Mouse (Mus musculus) embryonic facial prominence, embryonic 13.5 days (tissue): Measurements from ENCODE around the gene Ulk4. TPM values are rescaled to one million over a fixed set of nuclear protein-coding genes. Genes with fewer than 3 reads are reported as not detected.

ENCODE experiments used
- ATAC-seq: fragments of 200-750 bp; cut with Nextera tagmentation; 2 replicates; pipeline ENCODE4 v1.8.0; 2017; ENCODE audit warnings: low read depth; ENCODE audit not compliant: insufficient number of reproducible peaks, insufficient read depth, low FRiP score, low TSS enrichment
- H3K27ac ChIP-seq: fragments of 300-500 bp; sonication (generic); 2 replicates; pipeline ENCODE4 v1.5.1; 2015; ENCODE audit warnings: moderate library complexity, mild to moderate bottlenecking, inconsistent platforms
- H3K27me3 ChIP-seq: fragments of 300-500 bp; sonication (generic); 2 replicates; pipeline ENCODE4 v1.6.1; 2015; ENCODE audit warnings: mild to moderate bottlenecking, inconsistent platforms
- H3K36me3 ChIP-seq: fragments of 300-500 bp; sonication (generic); 2 replicates; pipeline ENCODE4 v1.6.1; 2015; ENCODE audit warnings: mild to moderate bottlenecking, inconsistent platforms
- H3K4me1 ChIP-seq: fragments of 300-500 bp; sonication (generic); 2 replicates; pipeline ENCODE4 v1.6.1; 2015; ENCODE audit warnings: inconsistent platforms
- H3K4me2 ChIP-seq: fragments of 300-500 bp; sonication (generic); 2 replicates; pipeline ENCODE4 v1.6.1; 2015; ENCODE audit warnings: moderate library complexity, mild to moderate bottlenecking, inconsistent platforms
- H3K4me3 ChIP-seq: fragments of 300-500 bp; sonication (generic); 2 replicates; pipeline ENCODE4 v1.5.1; 2015; ENCODE audit warnings: mild to moderate bottlenecking, inconsistent platforms
- H3K9ac ChIP-seq: fragments of 300-500 bp; sonication (generic); 2 replicates; pipeline ENCODE4 v1.6.1; 2015; ENCODE audit warnings: mild to moderate bottlenecking, inconsistent platforms
- H3K9me3 ChIP-seq: fragments of 300-500 bp; sonication (generic); 2 replicates; pipeline ENCODE4 v1.6.1; 2016; ENCODE audit warnings: inconsistent platforms
- WGBS: fragments of 180-500 bp; shearing (Covaris S2); methylation state at CpG from one replicate; pipeline ENCODE4 v1.1.7; 2015; ENCODE audit warnings: mixed read lengths; 5-methylcytosine and 5-hydroxymethylcytosine counted together
- polyA plus RNA-seq: library from polyadenylated mRNA; unstranded; fragments of >200 nt; fragmentation: Nextera tagmentation; extraction: Ambion mirVana; gene quantifications from 2 replicates; pipeline ENCODE4 v1.2.1, GENCODE M21; 2015

Gene Ulk4
- polyA plus RNA-seq, 1 experiment from 2014 or later: 213 TPM

- Histone ChIP-seq H3K4me2 (peak overlapping the region; percentile 90), H3K27ac (no peak overlapping the region), H3K4me1 (peaks cover 25% of the 10 kb centered on the region), H3K27me3 (peaks cover 17% of the 10 kb centered on the region), H3K9me3 (no peaks in the 10 kb centered on the region), H3K9ac (no peak overlapping the region), H3K36me3 (no peaks in the 10 kb centered on the region), H3K4me3 (0 out of 2 replicates have a peak overlapping the region, but pooled peaks have one; percentile 86)
- WGBS: 76% methylated on average over 9 of the region's 9 CpGs
- no peak for ATAC-seq
Observed at GRCm38 (mm10) chr9:121299223-121299755, 22.3 kb upstream of the Ulk4 start.

GRCm38 (mm10) chr9:121298411-121299091 lies 21.6 kb upstream of the Ulk4 start:
- Histone ChIP-seq H3K9me3 (no peaks in the 10 kb centered on the region), H3K4me1 (peaks cover 24% of the 10 kb centered on the region), H3K4me2 (peak overlapping the region; percentile 90), H3K9ac (peak overlapping the region; percentile 90), H3K27me3 (peaks cover 23% of the 10 kb centered on the region), H3K27ac (no peak overlapping the region), H3K36me3 (no peaks in the 10 kb centered on the region), H3K4me3 (peak overlapping the region; percentile 86)
- ATAC-seq: no peak
- WGBS: 43% methylated on average over 15 of the region's 15 CpGs

DNA sequence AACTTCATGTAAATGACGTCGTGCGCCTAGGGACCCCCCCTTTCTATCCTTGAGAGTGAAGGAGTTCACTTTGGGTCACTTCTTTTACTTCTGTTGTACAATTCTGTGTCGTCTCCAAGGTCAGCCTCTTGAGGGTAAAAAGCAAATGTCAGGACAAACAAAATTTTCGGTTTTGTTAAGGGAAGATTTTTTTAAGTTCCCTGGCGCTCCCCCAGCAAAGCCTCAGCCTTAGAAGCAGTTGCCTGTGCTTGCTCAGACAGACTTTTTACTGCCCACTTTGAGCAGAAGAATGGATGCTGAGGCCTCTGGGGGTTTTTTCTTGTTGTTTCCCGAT lies 21.0 kb upstream of the Ulk4 start:
- Histone ChIP-seq H3K4me3 (peak overlapping the region; percentile 86), H3K4me1 (peaks cover 22% of the 10 kb centered on the region), H3K4me2 (peak overlapping the region; percentile 90), H3K27ac (no peak overlapping the region), H3K9ac (peak overlapping the region; percentile 90), H3K36me3 (no peaks in the 10 kb centered on the region), H3K27me3 (peaks cover 23% of the 10 kb centered on the region), H3K9me3 (no peaks in the 10 kb centered on the region)
- no peak for ATAC-seq
- WGBS: 3% methylated on average over 7 of the region's 7 CpGs

GRCm38 (mm10) chr9:121297171-121298064 lies 20.4 kb upstream of the Ulk4 start, which contains the start of gene Trak1:
TSS of gene Trak1 (plus strand) at chr9:121297502.
- Histone ChIP-seq H3K4me2 (peak within 1 kb of the TSS; percentile 90), H3K9me3 (no peaks in the 10 kb centered on the region), H3K9ac (peak within 1 kb of the TSS; percentile 90), H3K36me3 (no peaks in the 10 kb centered on the region), H3K27ac (peak within 1 kb of the TSS; percentile 33; the same call in 1 of the 2 replicates), H3K4me1 (peaks cover 22% of the 10 kb centered on the region), H3K27me3 (peaks cover 23% of the 10 kb centered on the region), H3K4me3 (peak within 1 kb of the TSS; percentile 86)
- WGBS: under 1% methylated on average over 89 of the region's 116 CpGs
- ATAC-seq: 0 out of 2 replicates have a peak, but pooled peaks have one; percentile 59

GRCm38 (mm10) chr9:121295221-121295620 lies 18.2 kb upstream of the Ulk4 start:
- WGBS: 73% methylated on average over 7 of the region's 7 CpGs
- peaks cover 21% of the 10 kb centered on the region for H3K4me1 ChIP-seq
- no peak overlapping the region for H3K9ac ChIP-seq
- no peaks in the 10 kb centered on the region for H3K9me3 ChIP-seq
- H3K36me3 ChIP-seq: no peaks in the 10 kb centered on the region
- H3K4me3 ChIP-seq: no peak overlapping the region
- H3K27me3 ChIP-seq: peaks cover 23% of the 10 kb centered on the region
- H3K4me2 ChIP-seq: no peak overlapping the region
- no peak for ATAC-seq
- H3K27ac ChIP-seq: no peak overlapping the region

GRCm38 (mm10) chr9:121293187-121293586 lies 16.2 kb upstream of the Ulk4 start:
- Histone ChIP-seq H3K9ac (no peak overlapping the region), H3K36me3 (no peaks in the 10 kb centered on the region), H3K4me3 (no peak overlapping the region), H3K27me3 (peaks cover 23% of the 10 kb centered on the region), H3K9me3 (no peaks in the 10 kb centered on the region), H3K27ac (no peak overlapping the region), H3K4me1 (peaks cover 2% of the 10 kb centered on the region), H3K4me2 (no peak overlapping the region)
- ATAC-seq: no peak
- WGBS: 83% methylated on average over 7 of the region's 7 CpGs

DNA sequence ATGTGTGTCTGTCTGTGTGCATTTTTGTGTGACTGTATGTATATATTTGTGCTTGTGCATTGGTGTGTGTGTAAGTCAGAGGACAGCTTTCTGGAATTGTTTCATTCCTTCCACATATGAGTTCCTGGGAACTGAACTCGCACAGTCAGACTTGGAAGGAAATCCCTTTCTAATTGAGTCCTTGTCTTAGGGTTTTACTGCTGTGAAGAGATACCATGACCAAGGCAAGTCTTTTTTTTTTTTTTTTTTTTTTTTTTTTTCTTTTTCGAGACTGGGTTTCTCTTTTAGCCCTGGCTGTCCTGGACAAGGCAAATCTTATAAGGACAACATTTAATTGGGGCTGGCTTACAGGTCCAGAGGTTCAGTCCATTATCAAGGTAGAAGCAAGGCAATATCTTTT lies 14.3 kb upstream of the Ulk4 start:
- H3K9ac ChIP-seq: no peak overlapping the region
- no peak overlapping the region for H3K4me3 ChIP-seq
- ATAC-seq: no peak
- peaks cover 13% of the 10 kb centered on the region for H3K27me3 ChIP-seq
- H3K27ac ChIP-seq: no peak overlapping the region
- no peaks in the 10 kb centered on the region for H3K36me3 ChIP-seq
- 77% methylated on average over 2 of the region's 2 CpGs for WGBS
- H3K4me1 ChIP-seq: no peaks in the 10 kb centered on the region
- no peaks in the 10 kb centered on the region for H3K9me3 ChIP-seq
- H3K4me2 ChIP-seq: no peak overlapping the region

DNA sequence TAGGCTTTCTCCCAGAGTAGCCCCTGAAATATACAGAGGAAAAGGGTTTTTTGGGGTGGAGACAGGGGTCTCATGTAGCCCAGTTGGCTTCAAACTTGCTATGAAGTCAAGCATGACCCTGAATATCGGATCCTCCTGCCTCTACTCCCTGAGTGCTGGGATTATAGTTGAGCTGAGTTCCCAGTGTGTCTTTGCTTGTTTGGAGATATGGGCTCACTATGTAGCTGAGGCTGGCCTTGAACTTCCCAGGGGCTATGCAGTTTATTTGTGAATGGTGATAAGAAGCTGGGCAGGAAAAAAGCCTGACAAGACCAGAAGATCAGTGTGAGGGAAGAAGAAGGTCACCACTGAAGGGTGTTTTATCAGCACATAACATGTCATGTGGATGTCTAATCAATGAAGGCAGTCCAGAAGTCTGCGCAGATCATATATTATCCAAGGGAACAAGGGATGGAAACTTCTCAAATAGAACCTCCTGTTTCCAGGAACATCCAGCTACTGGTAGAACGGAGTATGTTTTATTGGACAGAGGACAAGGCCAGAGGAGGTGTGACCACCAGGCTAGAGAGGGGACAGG lies 9.4 kb upstream of the Ulk4 start:
- 0 out of 2 replicates have a peak, but pooled peaks have one; percentile 28 for ATAC-seq
- 0 out of 2 replicates have a peak, but pooled peaks cover 7% of the 10 kb centered on the region for H3K36me3 ChIP-seq
- no peaks in the 10 kb centered on the region; the same call in 1 of the 2 replicates for H3K4me1 ChIP-seq
- peak overlapping the region; percentile 63 for H3K4me2 ChIP-seq
- 74% methylated on average over 3 of the region's 3 CpGs for WGBS
- peaks cover 7% of the 10 kb centered on the region; the same call in 1 of the 2 replicates for H3K9me3 ChIP-seq
- H3K4me3 ChIP-seq: peak overlapping the region; percentile 52
- no peaks in the 10 kb centered on the region for H3K27me3 ChIP-seq
- H3K27ac ChIP-seq: 0 out of 2 replicates have a peak overlapping the region, but pooled peaks have one; percentile 1
- peak overlapping the region; percentile 73 for H3K9ac ChIP-seq

DNA sequence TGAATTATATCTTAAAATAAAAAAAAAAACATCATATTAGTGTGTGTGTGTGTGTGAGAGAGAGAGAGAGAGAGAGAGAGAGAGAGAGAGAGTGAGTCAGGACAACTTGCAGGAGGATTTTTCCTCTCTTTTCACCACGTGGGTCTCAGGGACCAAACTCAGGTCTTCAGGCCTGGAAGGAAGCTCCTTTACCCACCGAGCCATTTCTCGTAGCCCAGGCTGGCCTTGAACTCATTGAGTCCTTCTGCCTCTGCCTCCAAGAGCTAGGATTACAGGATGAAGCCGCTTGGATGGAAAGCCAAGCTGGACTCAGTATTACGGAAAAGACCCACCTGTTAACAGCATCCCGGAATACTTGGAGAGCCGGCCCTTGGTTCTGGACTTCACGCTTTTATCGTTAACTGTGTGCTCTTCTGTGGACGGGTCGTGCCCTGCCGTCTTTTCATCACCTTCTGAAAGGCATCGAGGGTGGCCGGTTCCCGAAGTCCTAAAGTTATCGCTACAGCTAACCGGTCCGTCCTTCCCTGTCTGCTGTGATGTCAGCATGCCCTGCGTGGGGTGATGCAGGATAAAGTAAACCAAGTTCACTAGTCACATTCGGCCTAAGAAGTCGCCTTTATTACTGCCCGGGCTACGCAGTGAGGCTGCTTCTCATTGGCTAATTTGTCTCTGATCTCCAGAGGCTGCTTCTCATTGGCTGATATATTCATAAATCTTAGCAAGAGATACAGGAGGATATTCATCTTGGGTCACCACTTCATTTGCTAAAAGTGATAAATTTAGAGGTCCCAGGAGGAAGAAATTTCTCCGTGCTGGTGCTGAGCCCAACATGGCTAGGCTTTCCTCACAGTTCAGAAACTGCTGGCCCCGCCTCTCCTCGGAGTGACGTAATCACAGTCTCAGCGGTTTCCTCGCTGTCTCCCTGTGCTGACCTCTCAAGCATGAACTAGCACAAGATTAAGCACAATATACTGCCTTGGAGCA lies 8.6 kb upstream of the Ulk4 start:
- Histone ChIP-seq H3K4me1 (no peaks in the 10 kb centered on the region; the same call in 1 of the 2 replicates), H3K27ac (peak overlapping the region; percentile 62), H3K36me3 (0 out of 2 replicates have a peak, but pooled peaks cover 7% of the 10 kb centered on the region), H3K9me3 (peaks cover 7% of the 10 kb centered on the region; the same call in 1 of the 2 replicates), H3K4me2 (peak overlapping the region; percentile 63), H3K4me3 (peak overlapping the region; percentile 52), H3K9ac (peak overlapping the region; percentile 73), H3K27me3 (no peaks in the 10 kb centered on the region)
- WGBS: 21% methylated on average over 29 of the region's 29 CpGs
- 0 out of 2 replicates have a peak, but pooled peaks have one; percentile 44 for ATAC-seq

DNA sequence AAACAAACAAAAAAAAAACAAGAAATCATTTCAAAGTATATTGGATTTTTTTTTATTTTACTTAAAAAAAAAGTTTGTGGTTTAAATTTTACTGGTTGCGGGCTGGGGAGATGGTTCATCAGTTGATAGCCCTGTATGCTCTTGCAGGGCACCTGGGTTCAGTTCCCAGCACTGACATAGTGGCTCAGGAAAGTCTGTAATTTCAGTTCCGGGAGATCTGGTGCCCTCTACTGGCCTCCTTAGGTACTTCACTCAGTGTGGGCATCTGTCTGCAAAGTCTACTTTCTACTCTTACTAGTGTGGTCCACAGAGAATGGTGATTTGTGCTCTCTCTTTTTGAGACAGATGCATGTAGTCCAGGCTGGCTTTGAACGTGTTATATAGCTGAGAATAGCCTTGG lies 7.4 kb upstream of the Ulk4 start:
- H3K36me3 ChIP-seq: 0 out of 2 replicates have a peak, but pooled peaks cover 7% of the 10 kb centered on the region
- no peaks in the 10 kb centered on the region for H3K27me3 ChIP-seq
- no peak overlapping the region for H3K27ac ChIP-seq
- 83% methylated on average over 3 of the region's 3 CpGs for WGBS
- no peak overlapping the region for H3K4me3 ChIP-seq
- no peak overlapping the region for H3K9ac ChIP-seq
- no peaks in the 10 kb centered on the region; the same call in 1 of the 2 replicates for H3K4me1 ChIP-seq
- no peak for ATAC-seq
- H3K9me3 ChIP-seq: peaks cover 7% of the 10 kb centered on the region; the same call in 1 of the 2 replicates
- H3K4me2 ChIP-seq: no peak overlapping the region
